Mouse (Mus musculus) brain, embryonic 14.5 days (tissue): ENCODE measurements around the gene Ppp6r3.

Experiments
- CTCF ChIP-seq: fragments of 200-500 bp; IDR thresholded peaks from 2 replicates; pipeline ENCODE4 v1.5.1; 2012; ENCODE audit warnings: inconsistent platforms, mild to moderate bottlenecking, moderate library complexity, borderline replicate concordance; ENCODE audit not compliant: insufficient read depth, insufficient read length; ENCODE audit errors: extremely low read depth
- POLR2A ChIP-seq: fragments of 200-500 bp; IDR thresholded peaks from 2 replicates; pipeline ENCODE4 v1.6.1; 2012; ENCODE audit warnings: mild to moderate bottlenecking, inconsistent platforms, borderline replicate concordance; ENCODE audit not compliant: poor library complexity, insufficient read depth, insufficient read length, severe bottlenecking; ENCODE audit errors: extremely low read depth

- TF ChIP-seq POLR2A: no peak
- TF ChIP-seq CTCF: peak; percentile 18; the same call in 1 of the 2 replicates
These were observed 137.6 kb downstream of the Ppp6r3 start for GRCm38 (mm10) chr19:3437980-3438379.
